ENCODE assay signal across 8 mouse cellular contexts in genomic region chr6:4903325-4904054, GRCm38 (mm10). TPM values are rescaled to one million over a fixed set of nuclear protein-coding genes. Genes with fewer than 3 reads are reported as not detected.
A peak's percentile ranks its signal among the peaks of the same experiment; 100 is the strongest.
DNase-seq lines count a peak whose midpoint lies in the region; ATAC-seq and TF ChIP-seq lines count a peak whose summit lies in the region.

No protein-coding gene starts in this region.

- H3K9ac ChIP-seq in ES-Bruce4 (ENCODE audit: low read depth, poor library complexity, severe bottlenecking): peak overlapping the region; percentile 97
- H3K9ac ChIP-seq in embryonic facial prominence, embryonic 15.5 days: peak overlapping the region; percentile 80
- H3K9ac ChIP-seq in heart, embryonic 14.5 days (ENCODE audit: low read length): peak overlapping the region; percentile 91
- peak overlapping the region; percentile 58 for H3K9ac ChIP-seq in liver, embryonic 15.5 days
- H3K9ac ChIP-seq in neural tube, embryonic 12.5 days: peak overlapping the region; percentile 94

- TF ChIP-seq CTCF in ES-Bruce4 (IDR thresholded peaks at IDR 0.05; ENCODE audit: low read depth, low read length): no peak
- no peak for TF ChIP-seq CTCF in bone marrow macrophage, adult 2 months (IDR thresholded peaks at IDR 0.05; ENCODE audit: low read depth, low read length)

- ATAC-seq in embryonic facial prominence, embryonic 15.5 days (ENCODE audit: insufficient number of reproducible peaks, low FRiP score, low TSS enrichment, low read depth): peak; percentile 75
- peak; percentile 45 for ATAC-seq in heart, embryonic 14.5 days (ENCODE audit: insufficient number of reproducible peaks, insufficient read depth, low FRiP score, low read depth)
- peak; percentile 56 for ATAC-seq in liver, embryonic 15.5 days (ENCODE audit: insufficient read depth)
- ATAC-seq in neural tube, embryonic 12.5 days (ENCODE audit: low FRiP score, low read depth): peak; percentile 90

- H3K27ac ChIP-seq in ES-Bruce4 (ENCODE audit: insufficient read depth, low read length): peak overlapping the region; percentile 26; the same call in 1 of the 2 replicates
- no peak overlapping the region for H3K27ac ChIP-seq in bone marrow macrophage, adult 2 months (ENCODE audit: insufficient read depth, low read depth, low read length)
- H3K27ac ChIP-seq in embryonic facial prominence, embryonic 15.5 days (replicated peaks): peak overlapping the region; percentile 90
- peak overlapping the region; percentile 89 to 91 for H3K27ac ChIP-seq in heart, embryonic 14.5 days (replicated peaks in 1 of 2; ENCODE audit: control insufficient read depth in 1 of 2, insufficient read depth in 1 of 2, low read depth in 2 of 2, low read length in 2 of 2)
- peak overlapping the region; percentile 70 for H3K27ac ChIP-seq in liver, embryonic 15.5 days (replicated peaks)
- H3K27ac ChIP-seq in neural tube, embryonic 12.5 days: peak overlapping the region; percentile 96

- under 1% methylated on average over 62 of the region's 77 CpGs for WGBS in embryonic facial prominence, embryonic 15.5 days
- under 1% methylated on average over 54 of the region's 77 CpGs for WGBS in heart, embryonic 14.5 days
- 1% methylated on average over 76 of the region's 77 CpGs for WGBS in liver, embryonic 15.5 days (ENCODE audit: insufficient replicate concordance)
- WGBS in neural tube, embryonic 12.5 days: 1% methylated on average over 40 of the region's 77 CpGs

- H3K4me1 ChIP-seq in ES-Bruce4 (ENCODE audit: control insufficient read depth, insufficient read depth, low read length): no peaks in the 10 kb centered on the region
- peaks cover 4% of the 10 kb centered on the region for H3K4me1 ChIP-seq in bone marrow macrophage, adult 2 months (ENCODE audit: control insufficient read depth, insufficient read depth, low read length)
- peaks cover 17% of the 10 kb centered on the region; the same call in 1 of the 2 replicates for H3K4me1 ChIP-seq in embryonic facial prominence, embryonic 15.5 days
- peaks cover 3 to 14% of the 10 kb centered on the region in 2 experiments; a peak in 3 of 4 replicates for H3K4me1 ChIP-seq in heart, embryonic 14.5 days (ENCODE audit: control insufficient read depth in 2 of 2, insufficient read depth in 2 of 2, low read length in 2 of 2)
- peaks cover 8% of the 10 kb centered on the region for H3K4me1 ChIP-seq in liver, embryonic 15.5 days (replicated peaks)
- peaks cover 16% of the 10 kb centered on the region for H3K4me1 ChIP-seq in neural tube, embryonic 12.5 days

- TF ChIP-seq POLR2A in ES-Bruce4 (IDR thresholded peaks at IDR 0.05; ENCODE audit: insufficient read depth, low read length): no peak
- no peak for TF ChIP-seq POLR2A in bone marrow macrophage, adult 2 months (IDR thresholded peaks at IDR 0.05; ENCODE audit: borderline replicate concordance, low read depth, low read length)

- H3K36me3 ChIP-seq in ES-Bruce4 (ENCODE audit: control insufficient read depth, insufficient read depth, low read length, poor library complexity, severe bottlenecking): no peaks in the 10 kb centered on the region
- no peaks in the 10 kb centered on the region for H3K36me3 ChIP-seq in embryonic facial prominence, embryonic 15.5 days
- peaks cover 6% of the 10 kb centered on the region; the same call in 1 of the 2 replicates for H3K36me3 ChIP-seq in heart, embryonic 14.5 days (ENCODE audit: control insufficient read depth, insufficient read depth, low read length)
- no peaks in the 10 kb centered on the region for H3K36me3 ChIP-seq in liver, embryonic 15.5 days (replicated peaks)
- no peaks in the 10 kb centered on the region for H3K36me3 ChIP-seq in neural tube, embryonic 12.5 days

- TF ChIP-seq EP300 in ES-Bruce4 (IDR thresholded peaks at IDR 0.05; ENCODE audit: insufficient read depth, low read depth, low read length): 0 out of 2 replicates have a peak, but pooled peaks have one; percentile 2

- H3K4me2 ChIP-seq in embryonic facial prominence, embryonic 15.5 days (replicated peaks): peak overlapping the region; percentile 76
- peak overlapping the region; percentile 72 for H3K4me2 ChIP-seq in heart, embryonic 14.5 days (ENCODE audit: low read length)
- H3K4me2 ChIP-seq in liver, embryonic 15.5 days: peak overlapping the region; percentile 75
- H3K4me2 ChIP-seq in neural tube, embryonic 12.5 days (replicated peaks): peak overlapping the region; percentile 81

- no peaks in the 10 kb centered on the region for H3K27me3 ChIP-seq in ES-Bruce4 (ENCODE audit: control insufficient read depth, insufficient read depth, low read length, poor library complexity, severe bottlenecking)
- H3K27me3 ChIP-seq in embryonic facial prominence, embryonic 15.5 days: no peaks in the 10 kb centered on the region
- H3K27me3 ChIP-seq in heart, embryonic 14.5 days (ENCODE audit: control insufficient read depth, insufficient read depth, low read length): no peaks in the 10 kb centered on the region
- H3K27me3 ChIP-seq in liver, embryonic 15.5 days: peaks cover 20% of the 10 kb centered on the region
- H3K27me3 ChIP-seq in neural tube, embryonic 12.5 days (replicated peaks): no peaks in the 10 kb centered on the region

- peak; percentile 71 for DNase-seq in kidney, postnatal 10 days
- DNase-seq in urinary bladder, postnatal 36 days (ENCODE audit: low spot score in 2 of 2): peak; percentile 41 to 42

- H3K9me3 ChIP-seq in ES-Bruce4 (replicated peaks; ENCODE audit: control insufficient read depth, insufficient read depth, low read length, poor library complexity, severe bottlenecking): no peaks in the 10 kb centered on the region
- H3K9me3 ChIP-seq in embryonic facial prominence, embryonic 15.5 days (replicated peaks): no peaks in the 10 kb centered on the region
- H3K9me3 ChIP-seq in heart, embryonic 14.5 days (ENCODE audit: control insufficient read depth, low read length): no peaks in the 10 kb centered on the region
- H3K9me3 ChIP-seq in liver, embryonic 15.5 days (replicated peaks): no peaks in the 10 kb centered on the region
- H3K9me3 ChIP-seq in neural tube, embryonic 12.5 days: no peaks in the 10 kb centered on the region

- peak overlapping the region; percentile 95 for H3K4me3 ChIP-seq in ES-Bruce4 (ENCODE audit: low read depth, low read length)
- H3K4me3 ChIP-seq in bone marrow macrophage, adult 2 months (ENCODE audit: insufficient read depth, low read length): peak overlapping the region; percentile 81
- peak overlapping the region; percentile 77 for H3K4me3 ChIP-seq in embryonic facial prominence, embryonic 15.5 days (replicated peaks)
- peak overlapping the region; percentile 84 to 98 for H3K4me3 ChIP-seq in heart, embryonic 14.5 days (ENCODE audit: control insufficient read depth in 1 of 2, insufficient read depth in 1 of 2, low read depth in 1 of 2, low read length in 2 of 2)
- H3K4me3 ChIP-seq in liver, embryonic 15.5 days (replicated peaks): peak overlapping the region; percentile 64
- H3K4me3 ChIP-seq in neural tube, embryonic 12.5 days: peak overlapping the region; percentile 76

RNA-seq across cellular contexts. Expression of gene Ppp1r9a, which starts 0.8 kb away (rescaled TPM):
- 33.9 and 38.1 TPM in 2 replicates for polyA plus RNA-seq in ES-Bruce4 (2011; ENCODE audit: insufficient read depth, insufficient read length, low read depth, missing spikeins)
- polyA plus RNA-seq in bone marrow macrophage, adult 2 months (2012; ENCODE audit: insufficient read depth, insufficient read length, missing spikeins): 2.0 and 2.6 TPM in 2 replicates
- polyA plus RNA-seq in embryonic facial prominence, embryonic 15.5 days (2015; fragmentation: Nextera tagmentation; extraction: Ambion mirVana): 13.7 and 14.8 TPM in 2 replicates
- 24.4 and 25.5 TPM in 2 replicates for polyA plus RNA-seq in heart, embryonic 14.5 days (2014; fragmentation: Nextera tagmentation; extraction: Ambion mirVana)
- 3.0 and 3.5 TPM in 2 replicates for polyA plus RNA-seq in liver, embryonic 15.5 days (2015; fragmentation: Nextera tagmentation; extraction: Ambion mirVana)
- polyA plus RNA-seq in neural tube, embryonic 12.5 days (2016; fragmentation: Nextera tagmentation; extraction: Ambion mirVana): 24.8 and 28.1 TPM in 2 replicates
